Mouse (Mus musculus): ENCODE results near the gene Mrpl18. TPM values are rescaled to one million over a fixed set of nuclear protein-coding genes. Genes with fewer than 3 reads are reported as not detected.

Mrpl18 gene
- 107 TPM for polyA plus RNA-seq (2014; fragmentation: Illumina TruSeq; extraction: RNeasy Lipid Tissue Mini Kit (QIAGEN cat#74804); ENCODE audit: low read depth, low replicate concordance)

DNA sequence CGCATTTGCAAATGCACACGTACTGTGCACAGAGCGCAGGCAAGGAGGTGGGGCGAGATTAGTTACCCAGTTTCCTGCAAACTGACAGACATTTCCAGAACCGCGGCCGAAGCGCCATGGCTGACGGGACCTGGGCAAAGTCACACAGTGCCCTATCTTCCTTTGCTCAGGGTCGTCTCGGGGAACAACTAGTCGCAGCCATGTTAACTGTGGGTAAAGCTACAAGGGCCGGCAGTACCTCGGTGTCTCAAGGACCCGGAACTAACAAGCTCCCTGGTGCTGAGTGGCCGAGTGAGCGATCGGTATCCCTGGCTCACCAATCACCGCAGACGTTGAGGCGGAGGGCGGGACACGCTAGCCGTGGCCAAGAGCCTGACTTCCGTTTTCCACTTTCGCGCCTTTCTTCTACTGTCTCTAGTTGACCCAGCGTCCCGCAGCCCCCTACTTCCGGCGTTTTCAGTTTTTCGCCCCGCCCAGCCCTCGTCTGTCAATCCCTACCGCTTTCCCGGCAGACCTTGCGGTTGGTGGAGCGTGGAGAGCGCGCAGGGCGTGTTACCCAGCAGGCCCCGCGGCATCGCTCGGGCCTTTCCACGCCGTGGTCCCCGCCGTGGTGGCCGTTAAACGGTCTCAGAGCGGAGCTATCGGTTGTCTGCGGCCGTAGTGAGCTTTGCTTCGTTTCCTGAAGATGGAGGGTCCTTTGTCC, at the start of gene Mrpl18:
Mrpl18 (minus strand) TSS at position 465 of the 703 bp plus-strand sequence.

DNA sequence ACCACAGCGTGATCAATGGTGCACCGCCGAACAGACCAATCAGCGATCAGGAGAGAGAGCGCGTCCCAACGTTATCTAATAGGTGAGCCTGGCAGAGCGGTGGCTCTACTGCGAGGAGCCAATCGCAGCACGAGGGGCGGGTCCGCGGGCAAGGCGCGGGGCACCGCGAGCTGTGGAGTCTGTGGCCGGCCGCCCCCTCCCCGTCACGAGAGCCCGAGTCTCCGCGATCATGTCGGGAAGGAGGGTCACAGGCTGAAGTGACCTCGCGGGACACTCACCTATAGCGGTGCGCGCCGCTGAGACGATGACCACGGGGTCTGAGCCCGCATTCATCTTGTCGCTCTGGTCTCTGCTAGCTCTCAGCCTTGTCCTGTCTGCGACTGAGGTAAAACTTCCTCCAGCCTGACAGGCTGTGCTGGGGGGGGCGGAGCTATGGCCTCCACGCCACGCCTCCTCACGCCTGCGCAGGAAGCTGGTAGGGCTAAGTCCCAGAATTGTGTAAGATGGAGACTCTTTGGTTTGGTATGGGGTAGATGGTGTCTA, 44.3 kb upstream of the Mrpl18 start, which contains the start of gene Acat2:
Acat2 (minus strand) TSS at position 417 of the 543 bp plus-strand sequence.

DNA sequence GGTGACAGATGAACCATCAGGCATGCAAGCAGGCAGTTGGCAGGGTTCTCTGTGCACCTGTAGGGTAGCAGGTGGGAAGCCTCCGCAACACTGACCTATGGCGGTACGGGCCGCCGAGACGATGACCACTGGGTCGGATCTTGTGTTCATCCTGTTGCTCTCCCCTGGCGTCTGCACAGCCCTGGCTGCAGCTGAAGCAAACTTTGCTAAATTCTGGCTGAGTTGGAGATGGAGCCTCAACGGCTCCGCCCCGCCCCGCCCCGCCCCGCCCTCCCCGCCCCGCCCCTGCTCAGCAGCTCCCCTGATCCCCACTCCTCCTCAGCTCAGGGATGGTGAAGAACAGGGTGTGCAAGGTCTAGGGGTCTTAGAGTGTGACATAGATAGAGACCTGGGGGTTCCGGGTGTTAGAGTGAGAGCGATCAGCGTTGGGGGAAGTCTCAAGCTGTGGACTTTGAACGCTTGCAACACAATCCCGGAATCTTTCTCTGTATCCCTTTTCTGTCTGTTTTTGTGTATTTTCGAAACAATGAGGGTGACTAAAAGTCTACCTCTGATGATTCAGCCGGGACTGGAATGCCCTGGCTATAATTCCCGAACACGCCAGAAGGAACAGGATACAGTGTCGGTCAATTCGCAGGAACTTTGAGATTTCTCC, 24.1 kb upstream of the Mrpl18 start, which contains the start of gene Acat3:
Acat3 (minus strand) TSS at position 450 of the 655 bp plus-strand sequence.

GRCm38 (mm10) chr17:12915488-12915880, 661 bp downstream of the Mrpl18 start, which contains the start of gene Tcp1:
TSS of gene Tcp1 (plus strand) at chr17:12915701.

GRCm38 (mm10) chr17:12909361-12910280, 6.5 kb downstream of the Mrpl18 start, which contains the start of gene Pnldc1:
TSS of gene Pnldc1 (minus strand) at chr17:12910230.

GRCm38 (mm10) chr17:12875734-12876133, 40.4 kb downstream of the Mrpl18 start, which contains the start of gene Mrgprh:
TSS of gene Mrgprh (plus strand) at chr17:12876034.

DNA sequence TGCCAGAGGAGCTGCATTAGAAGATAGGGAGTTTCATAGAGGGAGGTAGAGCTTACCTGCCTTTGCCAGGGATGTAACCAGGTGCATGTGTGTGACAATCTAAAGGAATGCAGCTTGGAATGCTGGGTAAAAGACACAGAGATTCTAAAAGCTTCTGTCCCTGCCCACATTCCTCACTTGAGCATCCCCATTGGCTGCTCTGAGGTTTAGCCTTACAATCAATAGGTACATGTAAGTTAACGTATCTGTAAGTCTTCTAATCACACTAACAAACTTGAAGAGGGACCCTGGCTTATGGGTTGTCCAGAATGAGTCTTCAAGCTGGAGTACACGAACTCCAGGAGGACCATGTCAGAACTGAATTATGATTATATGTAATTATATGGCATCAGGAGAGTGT, 48.1 kb downstream of the Mrpl18 start, which contains the start of gene Mas1:
Mas1 (minus strand) TSS at position 101 of the 400 bp plus-strand sequence.

Other genes starting within 250 kb of the Mrpl18 start
- 110 TPM for gene Slc22a1, start 240.5 kb downstream of the Mrpl18 start, polyA plus RNA-seq (2014; fragmentation: Illumina TruSeq; extraction: RNeasy Lipid Tissue Mini Kit (QIAGEN cat#74804); ENCODE audit: low read depth, low replicate concordance)
- 15.0 TPM for gene Igf2r, start 146.7 kb downstream of the Mrpl18 start, polyA plus RNA-seq (2014; fragmentation: Illumina TruSeq; extraction: RNeasy Lipid Tissue Mini Kit (QIAGEN cat#74804); ENCODE audit: low read depth, low replicate concordance)
- gene Mas1, start 48.2 kb downstream of the Mrpl18 start, polyA plus RNA-seq (2014; fragmentation: Illumina TruSeq; extraction: RNeasy Lipid Tissue Mini Kit (QIAGEN cat#74804); ENCODE audit: low read depth, low replicate concordance), result 0.89 TPM
- gene Mrgprh, start 40.3 kb downstream of the Mrpl18 start, polyA plus RNA-seq (2014; fragmentation: Illumina TruSeq; extraction: RNeasy Lipid Tissue Mini Kit (QIAGEN cat#74804); ENCODE audit: low read depth, low replicate concordance), result 0.28 TPM
- 0.28 TPM for gene Pnldc1, start 6.1 kb downstream of the Mrpl18 start, polyA plus RNA-seq (2014; fragmentation: Illumina TruSeq; extraction: RNeasy Lipid Tissue Mini Kit (QIAGEN cat#74804); ENCODE audit: low read depth, low replicate concordance)
- gene Tcp1, start 644 bp downstream of the Mrpl18 start, polyA plus RNA-seq (2014; fragmentation: Illumina TruSeq; extraction: RNeasy Lipid Tissue Mini Kit (QIAGEN cat#74804); ENCODE audit: low read depth, low replicate concordance), result 507 TPM
- 18.8 TPM for gene Acat3, start 24.3 kb upstream of the Mrpl18 start, polyA plus RNA-seq (2014; fragmentation: Illumina TruSeq; extraction: RNeasy Lipid Tissue Mini Kit (QIAGEN cat#74804); ENCODE audit: low read depth, low replicate concordance)
- gene Acat2, start 44.4 kb upstream of the Mrpl18 start, polyA plus RNA-seq (2014; fragmentation: Illumina TruSeq; extraction: RNeasy Lipid Tissue Mini Kit (QIAGEN cat#74804); ENCODE audit: low read depth, low replicate concordance), result 82.3 TPM
- 127 TPM for gene Wtap, start 77.8 kb upstream of the Mrpl18 start, polyA plus RNA-seq (2014; fragmentation: Illumina TruSeq; extraction: RNeasy Lipid Tissue Mini Kit (QIAGEN cat#74804); ENCODE audit: low read depth, low replicate concordance)
- 265 TPM for gene Sod2, start 90.5 kb upstream of the Mrpl18 start, polyA plus RNA-seq (2014; fragmentation: Illumina TruSeq; extraction: RNeasy Lipid Tissue Mini Kit (QIAGEN cat#74804); ENCODE audit: low read depth, low replicate concordance)
- gene Gpr31b, start 136.0 kb upstream of the Mrpl18 start, polyA plus RNA-seq (2014; fragmentation: Illumina TruSeq; extraction: RNeasy Lipid Tissue Mini Kit (QIAGEN cat#74804); ENCODE audit: low read depth, low replicate concordance), result not detected
- gene Tcp10b, start 144.8 kb upstream of the Mrpl18 start, polyA plus RNA-seq (2014; fragmentation: Illumina TruSeq; extraction: RNeasy Lipid Tissue Mini Kit (QIAGEN cat#74804); ENCODE audit: low read depth, low replicate concordance), result 0.36 TPM
- not detected for gene Unc93a, start 215.5 kb upstream of the Mrpl18 start, polyA plus RNA-seq (2014; fragmentation: Illumina TruSeq; extraction: RNeasy Lipid Tissue Mini Kit (QIAGEN cat#74804); ENCODE audit: low read depth, low replicate concordance)

Data from kidney, adult 10 weeks (tissue).